Mouse (Mus musculus) kidney, adult 8-10 months (tissue): ENCODE measurements around the gene Phox2b.
A peak's percentile ranks its signal among the peaks of the same experiment; 100 is the strongest.

Experiments used
- DNase-seq, 2 experiments: peaks; one replicate each; pipeline ENCODE4 v3.0.0; 2022

Phox2b gene

DNA sequence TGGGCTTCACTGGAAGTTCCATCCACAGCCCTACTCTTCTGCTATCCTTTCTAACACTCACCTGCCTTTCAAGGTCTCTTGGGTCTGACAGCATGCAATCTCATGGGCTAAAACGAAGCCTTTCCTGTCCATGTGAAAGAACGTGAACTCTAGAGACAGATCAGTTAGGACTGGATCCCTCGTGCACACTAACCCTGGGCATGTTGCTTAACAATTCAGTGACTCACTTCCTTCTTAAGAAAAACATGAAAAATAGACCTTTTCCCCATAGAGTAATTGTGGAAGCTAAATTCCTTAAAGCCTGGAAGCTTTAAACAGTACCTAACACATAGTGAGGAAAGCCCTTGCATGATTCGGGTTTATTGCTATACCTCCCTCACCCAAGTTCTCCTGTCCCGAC, 8.2 kb downstream of the Phox2b start:
- DNase-seq: no peak

DNA sequence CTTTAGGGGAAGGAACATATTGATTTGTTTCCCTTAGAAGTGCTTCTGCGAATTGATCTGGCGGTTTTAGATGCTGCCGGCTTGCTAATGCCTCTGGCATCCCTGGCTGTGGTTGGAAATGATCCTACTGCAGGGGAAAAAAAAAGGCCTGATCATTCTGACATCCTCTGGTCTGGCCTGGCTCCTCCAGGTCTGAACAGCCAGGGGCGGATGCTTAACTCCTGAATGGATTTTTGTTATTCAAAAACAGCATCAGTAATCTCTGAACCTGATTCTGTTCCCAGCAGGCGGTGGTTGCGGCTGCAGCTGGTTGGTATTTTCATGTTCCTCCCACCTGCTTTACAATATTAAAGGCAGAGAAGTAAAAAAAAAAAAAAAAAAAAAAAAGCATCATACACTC, 16.0 kb downstream of the Phox2b start:
- DNase-seq: no peak

GRCm38 (mm10) chr5:67063596-67063995, 35.5 kb downstream of the Phox2b start:
- DNase-seq: no peak

GRCm38 (mm10) chr5:67060519-67060918, 38.6 kb downstream of the Phox2b start:
- no peak for DNase-seq

DNA sequence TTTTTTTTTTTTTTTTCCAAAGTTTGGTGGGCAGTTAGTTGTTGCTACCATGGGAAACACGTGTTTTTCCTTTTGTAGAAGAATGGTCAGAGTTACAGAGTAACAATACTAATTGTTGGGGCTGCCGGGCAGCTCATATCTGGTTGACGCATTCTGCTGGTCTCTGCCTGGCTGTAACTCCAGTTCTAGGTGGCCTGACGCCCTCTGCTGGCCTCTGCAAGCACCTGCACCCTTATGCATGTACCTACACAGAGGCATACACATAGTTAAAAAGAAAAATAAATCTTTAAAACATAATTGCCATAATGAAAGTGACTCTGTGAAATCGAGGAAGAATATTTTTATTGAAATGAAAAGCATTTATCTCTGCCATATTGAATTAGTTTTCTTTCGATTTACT, 41.3 kb downstream of the Phox2b start:
- DNase-seq: no peak

DNA sequence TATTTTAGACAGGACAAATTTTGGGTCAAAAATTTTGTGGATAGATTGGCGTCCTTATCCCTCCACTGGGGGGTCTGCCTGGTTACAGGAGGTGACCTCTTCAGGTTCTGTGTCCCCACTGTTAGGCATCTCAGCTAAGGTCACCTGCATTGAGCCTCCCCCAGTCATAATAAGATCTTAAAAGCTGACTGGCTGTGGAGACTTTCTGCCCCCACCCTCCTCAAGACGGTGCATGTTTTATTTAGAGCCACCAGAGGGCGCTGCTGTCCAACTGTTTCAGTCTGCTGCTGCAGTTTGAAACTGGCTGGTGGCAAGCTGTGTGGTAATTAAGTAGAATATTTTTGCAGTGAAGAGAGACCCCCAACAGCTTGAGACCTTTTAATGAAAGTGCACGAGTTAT, 51.1 kb downstream of the Phox2b start:
- peak in 1 of 2 experiments; percentile 20 for DNase-seq
